Mouse (Mus musculus): ENCODE measurements around the gene Tas1r1.
A peak's percentile ranks its signal among the peaks of the same experiment; 100 is the strongest.
"Not testable (repeated sequence)": the region's sequence is repeated elsewhere in the genome, so short reads cannot be mapped to it uniquely, and the experiment has no call there.

The Tas1r1 gene

DNA sequence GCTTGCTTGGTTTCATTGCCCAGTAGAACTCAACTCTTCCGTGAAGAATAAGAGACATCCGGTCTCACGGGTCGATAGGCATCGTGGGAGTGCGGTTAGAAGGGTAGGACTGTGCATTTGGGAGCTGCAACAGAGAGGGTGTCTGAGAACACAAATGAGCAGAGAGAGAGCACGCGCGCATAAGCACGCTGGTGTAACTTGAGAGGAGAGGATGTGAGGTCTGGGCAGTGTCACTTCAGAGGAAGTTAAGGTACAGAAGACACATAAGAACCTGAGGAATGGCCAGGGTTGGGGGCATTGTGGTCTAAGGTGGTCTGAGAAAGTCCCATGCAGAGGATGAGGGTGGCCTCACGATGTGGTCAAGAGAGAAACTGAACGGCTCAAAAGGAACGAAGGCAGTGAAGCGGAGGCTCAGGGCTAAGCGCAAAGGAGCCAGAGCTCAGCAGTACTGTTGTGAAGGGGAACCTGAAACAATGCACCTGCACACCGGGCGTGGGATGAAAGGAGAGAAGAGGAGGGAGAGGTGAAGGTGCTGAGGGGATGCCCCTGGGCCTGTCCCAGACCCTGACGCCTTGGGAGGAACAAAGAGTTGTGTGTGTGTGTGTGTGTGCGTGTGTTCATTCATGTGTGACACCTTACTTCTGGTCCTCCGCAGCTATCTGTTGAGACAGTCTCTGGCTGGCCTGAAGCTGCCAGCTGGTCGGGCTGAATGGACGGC lies 3.7 kb upstream of the Tas1r1 start:
- no peak for DNase-seq

- DNase-seq, result no peak
These were observed 1.5 kb upstream of the Tas1r1 start for GRCm38 (mm10) chr4:152039831-152040310.

GRCm38 (mm10) chr4:152038985-152039830 lies 840 bp upstream of the Tas1r1 start, which contains the start of gene Nol9:
Gene Nol9 (plus strand): TSS chr4:152039321.
- DNase-seq, result peak; percentile 95 to 96

DNA sequence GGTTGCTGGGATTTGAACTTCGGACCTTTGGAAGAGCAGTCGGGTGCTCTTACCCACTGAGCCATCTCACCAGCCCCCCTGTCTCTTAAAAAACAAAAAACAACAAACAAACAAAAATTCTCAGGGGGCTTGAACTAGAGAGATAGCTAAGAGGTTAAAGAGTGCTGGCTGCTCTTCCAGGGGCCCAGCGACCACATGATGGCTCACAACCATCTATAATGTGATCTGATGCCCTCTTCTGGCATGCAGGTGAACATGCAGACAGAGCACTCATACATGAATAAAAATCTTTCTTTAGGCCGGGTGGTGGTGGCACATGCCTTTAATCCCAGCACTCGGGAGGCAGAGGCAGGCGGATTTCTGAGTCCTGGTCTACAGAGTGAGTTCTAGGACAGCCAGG lies 1.9 kb downstream of the Tas1r1 start:
- not testable (repeated sequence) for DNase-seq

DNA sequence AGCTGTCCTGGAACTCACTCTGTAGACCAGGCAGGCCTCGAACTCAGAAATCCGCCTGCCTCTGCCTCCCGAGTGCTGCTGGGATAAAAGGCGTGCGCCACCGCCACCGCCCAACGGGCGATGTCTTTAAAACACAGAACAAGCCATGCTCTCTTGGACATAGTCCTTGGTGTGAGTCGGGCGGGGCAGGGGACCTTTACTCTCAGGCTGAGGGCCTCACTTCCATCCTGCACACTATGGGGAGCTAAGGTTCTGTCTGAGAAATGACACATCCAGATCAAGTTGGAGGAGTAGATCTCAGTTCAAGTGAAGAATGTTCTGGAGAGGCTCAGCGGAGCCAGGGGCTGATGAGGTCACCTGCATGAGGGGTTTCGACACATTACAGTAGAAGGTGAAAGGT lies 5.4 kb downstream of the Tas1r1 start:
- no peak for DNase-seq

- DNase-seq, result peak in 1 of 2 experiments; percentile 43
These were observed 8.4 kb downstream of the Tas1r1 start for GRCm38 (mm10) chr4:152029997-152030396.

GRCm38 (mm10) chr4:152029087-152029486 lies 9.3 kb downstream of the Tas1r1 start:
- peak in 1 of 2 experiments; percentile 44 for DNase-seq

- no peak for DNase-seq
These were observed 9.9 kb downstream of the Tas1r1 start for GRCm38 (mm10) chr4:152028456-152028855.

- peak; percentile 98 for DNase-seq
These were observed 10.8 kb downstream of the Tas1r1 start, which contains the start of gene Zbtb48 for GRCm38 (mm10) chr4:152027524-152027923. Gene Zbtb48 (minus strand): TSS chr4:152027671.

GRCm38 (mm10) chr4:152026751-152027508 lies 11.4 kb downstream of the Tas1r1 start:
- peak in 1 of 2 experiments; percentile 64 for DNase-seq

DNA sequence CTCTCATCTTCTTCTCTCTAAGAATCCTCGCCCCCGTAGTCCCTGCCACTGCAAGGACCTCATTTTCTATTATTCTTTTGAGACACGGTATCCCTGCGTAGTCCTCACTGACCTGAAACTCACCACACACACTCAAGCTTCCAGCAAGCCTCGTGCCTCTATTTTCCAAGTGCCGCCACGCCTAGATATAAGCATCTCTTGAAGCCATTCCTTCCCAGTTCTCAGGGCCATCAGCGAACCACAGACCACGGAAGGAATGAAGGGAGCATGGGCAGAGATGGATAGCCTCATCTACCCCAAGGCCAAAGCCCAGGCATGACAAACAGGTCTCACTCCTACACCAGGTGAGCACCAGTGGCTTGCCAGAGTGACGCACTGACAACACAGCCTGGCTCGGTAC lies 13.8 kb downstream of the Tas1r1 start:
- no peak for DNase-seq

GRCm38 (mm10) chr4:152022506-152022905 lies 15.9 kb downstream of the Tas1r1 start:
- DNase-seq, result no peak

GRCm38 (mm10) chr4:152021568-152022097 lies 16.7 kb downstream of the Tas1r1 start:
- no peak for DNase-seq

- DNase-seq, result no peak
These were observed 18.3 kb downstream of the Tas1r1 start for GRCm38 (mm10) chr4:152020024-152020423.

GRCm38 (mm10) chr4:152019073-152019472 lies 19.3 kb downstream of the Tas1r1 start:
- DNase-seq, result no peak

DNA sequence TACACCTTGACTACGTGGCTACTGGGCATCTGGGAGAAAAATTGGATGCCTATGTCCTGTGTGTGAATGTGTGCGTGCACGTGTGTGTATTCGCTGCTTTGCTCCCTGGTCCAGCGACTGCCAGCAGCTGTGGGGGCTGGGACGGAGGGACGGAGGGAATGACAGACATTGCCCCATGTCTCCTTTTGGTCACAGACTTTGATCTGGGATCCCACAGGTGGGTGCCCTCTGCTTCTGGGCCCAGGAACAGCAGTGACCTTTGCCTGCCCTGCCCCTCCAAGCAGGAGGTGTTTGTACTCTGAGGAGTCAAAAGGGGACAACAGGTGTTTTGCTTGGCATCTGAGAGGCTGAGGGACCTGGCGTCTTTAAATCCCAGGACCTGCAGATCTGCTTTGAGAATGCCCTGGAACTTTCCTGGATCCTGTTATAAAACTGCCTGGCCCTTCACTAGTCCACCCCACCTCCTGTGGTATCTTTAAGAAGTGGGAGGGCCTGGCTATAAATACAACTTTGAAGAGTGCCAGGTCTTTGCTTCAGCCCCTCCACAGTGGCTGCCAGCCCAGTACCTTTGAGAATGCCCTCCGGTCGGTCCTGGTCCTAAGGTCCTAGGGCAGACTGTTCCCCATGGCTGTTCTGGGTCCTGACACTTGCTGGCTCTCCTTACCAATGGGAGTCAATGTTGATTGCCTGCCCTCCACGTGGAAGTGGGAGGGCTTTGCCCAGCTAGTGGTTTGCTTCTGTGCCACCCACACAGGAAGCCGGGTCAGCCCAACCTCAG lies 25.1 kb downstream of the Tas1r1 start:
- DNase-seq, result peak in 1 of 2 experiments; percentile 21

DNA sequence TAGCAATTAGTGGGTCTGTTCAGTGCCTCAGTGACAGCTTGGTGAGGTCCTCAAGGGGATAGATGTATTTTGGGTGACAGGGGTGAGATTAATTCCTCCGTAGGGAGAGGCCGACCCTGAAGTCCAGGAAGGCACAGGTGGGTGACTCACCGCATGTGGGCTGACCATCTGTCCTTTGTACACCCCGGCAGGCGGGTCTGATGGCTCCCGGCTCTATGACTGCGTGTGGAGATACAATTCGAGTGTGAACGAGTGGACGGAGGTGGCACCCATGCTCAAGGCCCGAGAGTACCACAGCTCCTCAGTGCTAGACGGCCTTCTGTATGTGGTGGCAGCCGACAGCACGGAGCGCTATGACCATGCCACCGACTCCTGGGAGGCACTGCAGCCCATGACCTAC lies 26.3 kb downstream of the Tas1r1 start:
- no peak for DNase-seq

GRCm38 (mm10) chr4:152011171-152011760 lies 27.1 kb downstream of the Tas1r1 start:
- DNase-seq, result no peak

DNA sequence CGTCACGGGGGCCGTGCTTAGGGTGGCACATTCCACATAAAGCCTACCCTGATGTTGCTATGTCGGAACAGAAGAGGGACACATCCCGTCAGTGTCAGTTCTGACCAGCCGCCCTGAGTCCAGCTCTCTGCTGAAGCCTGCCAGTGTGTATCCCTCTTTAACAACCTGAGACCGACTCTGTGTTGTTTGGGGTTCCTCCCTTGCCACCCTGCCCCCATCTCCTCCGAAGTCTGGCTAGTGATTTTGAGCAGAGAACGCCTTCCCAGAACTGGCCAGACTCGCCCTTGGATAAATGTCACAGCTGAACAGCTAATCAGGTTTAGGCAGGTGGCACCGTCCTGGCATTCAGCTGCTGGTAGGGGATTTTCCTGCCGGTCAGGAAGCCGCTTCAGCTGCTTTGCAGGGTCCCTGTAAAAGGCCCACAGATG lies 27.6 kb downstream of the Tas1r1 start:
- no peak for DNase-seq

- peak; percentile 51 to 68 for DNase-seq
These were observed 28.2 kb downstream of the Tas1r1 start for GRCm38 (mm10) chr4:152010091-152010706.
